Mouse (Mus musculus) midbrain, embryonic 10.5 days (tissue): ENCODE data around the gene Trim11. TPM values are rescaled to one million over a fixed set of nuclear protein-coding genes. Genes with fewer than 3 reads are reported as not detected.

Experiments
- DNase-seq: peaks from one replicate; pipeline ENCODE4 v3.0.0-alpha.2; 2017; ENCODE audit warnings: low spot score
- H3K27ac ChIP-seq: fragments of 300-500 bp; sonication (generic); replicated peaks from 2 replicates; pipeline ENCODE4 v1.5.1; 2016; ENCODE audit warnings: mild to moderate bottlenecking
- H3K27me3 ChIP-seq: fragments of 300-500 bp; sonication (generic); 2 replicates; pipeline ENCODE4 v1.6.1; 2016; ENCODE audit warnings: low read depth, mild to moderate bottlenecking; ENCODE audit not compliant: poor library complexity, severe bottlenecking
- H3K36me3 ChIP-seq: fragments of 300-500 bp; sonication (generic); 2 replicates; pipeline ENCODE4 v1.6.1; 2016; ENCODE audit warnings: mild to moderate bottlenecking, moderate library complexity
- H3K4me1 ChIP-seq: fragments of 300-500 bp; sonication (generic); 2 replicates; pipeline ENCODE4 v1.6.1; 2016
- H3K4me3 ChIP-seq: fragments of 300-500 bp; sonication (generic); 2 replicates; pipeline ENCODE4 v1.5.1; 2016; ENCODE audit warnings: mild to moderate bottlenecking, moderate library complexity
- H3K9me3 ChIP-seq: fragments of 300-500 bp; sonication (generic); replicated peaks from 2 replicates; pipeline ENCODE4 v1.6.1; 2016; ENCODE audit warnings: mild to moderate bottlenecking
- WGBS: fragments of 180-500 bp; shearing (Covaris S2); methylation state at CpG from one replicate; pipeline ENCODE4 v1.1.7; 2016; 5-methylcytosine and 5-hydroxymethylcytosine counted together
- polyA plus RNA-seq: library from polyadenylated mRNA; unstranded; fragments of >200 nt; fragmentation: Nextera tagmentation; extraction: Ambion mirVana; gene quantifications from 2 replicates; pipeline ENCODE4 v1.2.1, GENCODE M21; 2016

The Trim11 gene
- polyA plus RNA-seq, 1 experiment from 2014 or later: 17.7 TPM

DNA sequence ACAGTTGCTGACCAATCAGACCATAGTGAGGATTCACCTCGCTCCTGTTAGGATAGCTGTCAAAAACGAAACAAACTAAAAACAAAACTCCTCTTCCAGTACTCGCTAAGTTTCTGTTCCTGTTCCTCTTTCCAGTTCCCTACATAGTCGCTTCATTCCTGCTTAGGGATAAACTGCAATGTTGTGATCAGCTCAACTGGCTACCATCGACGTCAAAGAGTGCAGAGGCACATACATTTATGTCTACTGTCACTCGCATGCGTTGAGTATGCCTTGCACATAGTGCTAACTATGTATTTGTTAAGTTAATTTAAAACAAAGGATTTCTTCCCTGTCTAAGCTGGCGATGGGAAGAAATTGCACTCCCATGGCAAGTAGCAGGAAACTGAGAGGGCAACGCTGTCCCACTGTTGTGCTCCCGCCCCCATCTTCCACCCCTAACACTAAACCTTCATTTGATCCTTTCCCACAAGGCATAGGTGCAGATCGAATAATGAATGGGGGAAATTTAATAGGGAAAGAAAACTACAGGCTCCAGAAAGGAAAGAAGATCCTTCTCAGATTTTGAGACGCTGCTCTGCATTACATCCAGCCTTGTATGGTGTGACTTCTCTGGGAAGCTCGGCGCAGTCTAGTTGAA is 18.6 kb upstream of the Trim11 start:
- H3K27ac ChIP-seq: 0 out of 2 replicates have a peak overlapping the region, but pooled peaks have one; percentile 72
- H3K36me3 ChIP-seq: peaks cover 12% of the 10 kb centered on the region
- no peak for DNase-seq
- H3K27me3 ChIP-seq: peaks cover 60% of the 10 kb centered on the region
- peaks cover 44% of the 10 kb centered on the region for H3K4me1 ChIP-seq
- 41% methylated on average over 15 of the region's 15 CpGs for WGBS
- H3K4me3 ChIP-seq: peak overlapping the region; percentile 62
- peaks cover 9% of the 10 kb centered on the region for H3K9me3 ChIP-seq

DNA sequence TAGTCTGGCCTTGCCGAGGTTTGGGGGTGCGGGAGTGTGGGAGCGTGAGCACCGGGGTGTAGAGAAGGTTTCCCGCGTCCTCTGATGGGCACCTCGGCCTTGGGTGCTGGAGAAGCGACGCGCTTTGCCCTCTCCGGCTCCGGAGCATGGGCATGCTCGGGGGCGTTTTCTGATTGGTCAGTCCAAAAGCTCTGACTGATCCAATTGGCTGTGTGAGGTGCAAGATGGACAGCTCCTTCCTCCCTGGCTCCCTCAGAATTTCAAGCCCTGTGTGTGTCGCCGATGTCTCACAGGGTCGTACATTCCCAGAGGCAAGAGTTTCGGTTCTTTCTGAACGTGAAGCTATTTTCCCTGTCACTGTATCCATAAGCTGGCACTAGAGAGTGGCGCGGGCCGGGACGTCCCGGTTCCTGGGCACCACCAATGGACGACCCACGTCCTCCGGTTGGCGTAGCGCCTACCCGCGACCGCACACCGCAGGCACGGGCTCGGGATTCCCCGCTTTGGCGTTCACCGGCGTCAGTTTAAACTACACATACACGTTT is 17.9 kb upstream of the Trim11 start:
- Histone ChIP-seq H3K36me3 (peaks cover 12% of the 10 kb centered on the region), H3K27ac (peak overlapping the region; percentile 72), H3K9me3 (peaks cover 9% of the 10 kb centered on the region), H3K4me1 (peaks cover 51% of the 10 kb centered on the region), H3K27me3 (peaks cover 60% of the 10 kb centered on the region), H3K4me3 (peak overlapping the region; percentile 62)
- peak; percentile 87 for DNase-seq
- 6% methylated on average over 40 of the region's 40 CpGs for WGBS

DNA sequence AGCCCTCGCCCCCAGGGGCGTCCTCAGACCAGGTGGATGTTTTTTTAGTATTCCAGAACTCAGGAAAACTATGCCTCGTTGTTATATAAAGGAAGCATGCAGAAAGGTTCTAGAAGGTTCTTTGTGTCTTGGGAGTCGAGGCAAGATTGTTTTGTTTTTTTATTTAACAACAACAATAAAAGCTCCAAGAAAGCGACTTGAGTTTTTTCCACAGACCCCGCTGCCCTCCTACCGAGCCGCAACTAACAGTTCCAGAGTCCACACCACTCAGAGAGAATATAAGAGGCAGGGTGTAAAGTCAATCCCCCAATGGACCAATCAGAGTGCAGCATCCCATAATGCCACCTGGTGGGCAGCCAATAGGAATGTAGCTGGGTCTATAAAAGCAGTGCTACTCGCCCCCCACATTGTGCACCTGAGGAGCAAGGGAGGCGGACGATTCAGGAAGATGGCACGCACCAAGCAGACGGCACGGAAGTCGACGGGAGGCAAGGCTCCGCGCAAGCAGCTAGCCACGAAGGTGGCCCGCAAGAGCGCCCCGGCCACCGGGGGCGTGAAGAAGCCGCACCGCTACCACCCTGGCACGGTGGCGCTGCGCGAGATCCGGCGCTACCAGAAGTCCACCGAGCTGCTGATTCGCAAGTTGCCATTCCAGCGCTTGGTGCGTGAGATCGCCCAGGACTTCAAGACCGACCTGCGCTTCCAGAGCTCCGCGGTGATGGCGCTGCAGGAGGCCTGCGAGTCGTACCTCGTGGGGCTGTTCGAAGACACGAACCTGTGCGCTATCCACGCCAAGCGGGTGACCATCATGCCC is 16.3 kb upstream of the Trim11 start:
- Histone ChIP-seq H3K4me1 (peaks cover 48% of the 10 kb centered on the region), H3K4me3 (peak overlapping the region; percentile 21; the same call in 1 of the 2 replicates), H3K27me3 (peaks cover 58% of the 10 kb centered on the region), H3K36me3 (peaks cover 11% of the 10 kb centered on the region), H3K27ac (no peak overlapping the region), H3K9me3 (peaks cover 9% of the 10 kb centered on the region)
- 63% methylated on average over 50 of the region's 50 CpGs for WGBS
- no peak for DNase-seq

DNA sequence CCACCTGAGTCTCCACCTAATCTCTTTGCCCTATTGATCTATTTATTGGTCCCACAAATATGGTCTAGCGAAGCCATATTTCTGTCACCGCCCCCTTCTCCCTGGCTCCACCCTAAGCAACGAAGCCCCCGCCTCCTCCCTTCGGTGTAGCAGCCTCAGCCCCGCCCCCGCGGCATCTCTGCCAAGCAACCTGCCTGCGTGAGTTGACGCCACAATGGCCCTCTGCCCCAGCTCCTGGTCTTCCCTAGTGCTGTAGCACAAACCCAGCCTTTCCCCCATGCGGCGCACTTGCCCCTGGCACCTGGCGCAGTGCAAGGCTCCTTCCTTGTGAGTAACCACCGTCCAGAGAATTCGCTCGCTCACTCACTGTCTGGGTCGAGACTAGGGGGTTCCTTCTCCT is 14.3 kb upstream of the Trim11 start:
- H3K27me3 ChIP-seq: peaks cover 38% of the 10 kb centered on the region
- 41% methylated on average over 17 of the region's 17 CpGs for WGBS
- peaks cover 36% of the 10 kb centered on the region for H3K4me1 ChIP-seq
- H3K36me3 ChIP-seq: peaks cover 10% of the 10 kb centered on the region
- 0 out of 2 replicates have a peak overlapping the region, but pooled peaks have one; percentile 16 for H3K4me3 ChIP-seq
- no peak for DNase-seq
- peaks cover 9% of the 10 kb centered on the region for H3K9me3 ChIP-seq
- no peak overlapping the region for H3K27ac ChIP-seq

DNA sequence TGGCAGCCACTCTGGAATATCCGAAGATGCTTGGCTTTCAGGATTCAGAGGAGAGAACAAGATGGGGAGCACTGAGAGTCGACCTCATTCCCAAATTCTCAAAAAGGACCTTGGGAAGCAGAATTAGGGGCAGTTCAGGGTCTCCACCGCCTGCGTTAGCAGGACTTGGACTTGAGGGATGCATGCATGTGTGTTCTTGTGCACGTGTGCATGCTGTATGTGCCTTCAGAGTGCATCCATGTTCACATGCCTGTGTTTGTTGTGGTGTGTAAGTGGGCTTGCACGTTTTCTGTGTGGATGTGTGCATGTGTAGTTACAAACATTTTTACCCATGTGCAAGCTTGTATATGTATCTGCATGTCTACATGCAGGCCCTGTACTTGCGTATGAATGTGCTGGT is 13.7 kb upstream of the Trim11 start:
- Histone ChIP-seq H3K36me3 (peaks cover 17% of the 10 kb centered on the region), H3K9me3 (peaks cover 9% of the 10 kb centered on the region), H3K27ac (no peak overlapping the region), H3K4me3 (no peak overlapping the region), H3K27me3 (peaks cover 31% of the 10 kb centered on the region), H3K4me1 (peaks cover 34% of the 10 kb centered on the region)
- DNase-seq: no peak
- 85% methylated on average over 7 of the region's 7 CpGs for WGBS

DNA sequence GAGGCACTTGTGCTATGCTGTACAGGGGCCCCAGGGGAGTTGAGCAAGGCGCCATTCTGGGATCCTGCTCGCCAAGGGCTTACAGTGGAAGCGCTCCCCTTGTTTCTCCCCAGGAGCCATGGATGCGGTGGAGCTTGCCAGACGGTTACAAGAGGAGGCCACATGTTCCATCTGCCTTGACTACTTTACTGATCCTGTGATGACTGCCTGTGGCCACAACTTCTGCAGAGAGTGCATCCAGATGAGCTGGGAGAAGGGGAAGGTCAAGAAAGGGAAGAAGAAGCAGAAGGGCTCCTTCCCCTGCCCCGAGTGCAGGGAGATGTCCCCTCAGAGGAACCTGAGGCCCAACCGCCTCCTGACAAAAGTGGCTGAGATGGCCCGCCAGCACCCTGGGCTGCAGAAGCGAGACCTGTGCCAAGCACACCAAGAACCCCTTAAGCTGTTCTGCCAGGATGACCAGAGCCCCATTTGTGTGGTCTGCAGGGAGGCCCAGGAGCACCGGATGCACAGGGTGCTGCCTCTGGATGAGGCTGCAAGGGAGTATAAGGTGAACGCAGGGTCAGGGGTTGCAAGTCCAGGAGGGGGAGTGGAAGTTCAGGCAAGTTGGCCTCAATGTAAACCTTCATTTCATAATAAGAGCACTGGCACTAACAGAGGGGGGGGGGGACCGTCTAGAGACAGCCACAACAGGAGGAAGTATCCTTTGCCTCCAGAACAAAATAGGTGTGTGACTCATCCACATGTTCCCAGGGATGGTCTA is 12.7 kb upstream of the Trim11 start:
- 47% methylated on average over 12 of the region's 12 CpGs for WGBS
- Histone ChIP-seq H3K36me3 (peaks cover 26% of the 10 kb centered on the region), H3K9me3 (peaks cover 9% of the 10 kb centered on the region), H3K27me3 (peaks cover 28% of the 10 kb centered on the region), H3K27ac (peak overlapping the region; percentile 57), H3K4me1 (peaks cover 24% of the 10 kb centered on the region), H3K4me3 (no peak overlapping the region)
- DNase-seq: no peak

DNA sequence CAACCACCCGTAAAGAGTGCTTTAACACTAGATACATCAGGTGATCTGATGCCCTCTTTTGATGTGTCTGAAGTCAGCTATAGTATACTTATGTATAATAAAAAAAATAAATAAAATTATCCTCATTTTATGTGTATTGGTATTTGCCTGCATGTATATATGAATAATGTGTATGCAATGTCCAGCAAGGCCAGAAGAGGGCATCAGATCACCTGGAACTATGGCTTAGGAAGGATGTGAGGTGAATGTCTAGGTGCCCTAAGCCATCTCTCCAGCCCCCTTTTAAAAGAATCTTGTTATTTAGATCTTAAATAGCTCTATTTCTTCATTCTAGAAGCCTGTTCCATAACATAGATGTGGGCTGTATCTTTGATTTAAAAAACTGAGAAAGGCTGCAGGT is 10.5 kb upstream of the Trim11 start:
- H3K9me3 ChIP-seq: no peaks in the 10 kb centered on the region
- peaks cover 23% of the 10 kb centered on the region for H3K4me1 ChIP-seq
- WGBS: 87% methylated on average over 1 of the region's 1 CpGs
- no peak overlapping the region for H3K4me3 ChIP-seq
- peaks cover 14% of the 10 kb centered on the region for H3K27me3 ChIP-seq
- H3K36me3 ChIP-seq: peaks cover 47% of the 10 kb centered on the region
- no peak overlapping the region for H3K27ac ChIP-seq
- no peak for DNase-seq

DNA sequence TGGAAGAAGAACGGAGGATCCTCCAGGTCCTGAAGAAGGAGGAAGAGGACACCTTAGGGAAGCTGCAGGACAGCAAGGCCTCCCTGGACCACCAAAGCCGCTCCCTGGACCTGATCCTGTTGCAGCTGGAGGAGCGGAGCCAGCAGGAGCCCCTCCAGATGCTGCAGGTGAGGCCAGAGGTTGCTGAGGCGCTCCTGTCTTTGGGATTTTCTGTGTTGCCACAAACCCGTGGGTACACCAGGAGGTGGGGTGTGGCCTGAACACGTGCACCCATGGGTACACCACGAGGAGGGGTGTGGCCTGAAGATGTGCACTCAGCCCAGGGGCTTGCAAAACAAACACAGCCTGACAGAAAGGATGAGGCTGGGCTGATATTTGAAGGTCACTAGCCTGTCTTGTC is 9.3 kb upstream of the Trim11 start:
- Histone ChIP-seq H3K27ac (no peak overlapping the region), H3K27me3 (peaks cover 2% of the 10 kb centered on the region; the same call in 1 of the 2 replicates), H3K4me1 (peaks cover 22% of the 10 kb centered on the region), H3K36me3 (peaks cover 50% of the 10 kb centered on the region), H3K4me3 (no peak overlapping the region), H3K9me3 (no peaks in the 10 kb centered on the region)
- DNase-seq: no peak
- WGBS: 84% methylated on average over 7 of the region's 7 CpGs

DNA sequence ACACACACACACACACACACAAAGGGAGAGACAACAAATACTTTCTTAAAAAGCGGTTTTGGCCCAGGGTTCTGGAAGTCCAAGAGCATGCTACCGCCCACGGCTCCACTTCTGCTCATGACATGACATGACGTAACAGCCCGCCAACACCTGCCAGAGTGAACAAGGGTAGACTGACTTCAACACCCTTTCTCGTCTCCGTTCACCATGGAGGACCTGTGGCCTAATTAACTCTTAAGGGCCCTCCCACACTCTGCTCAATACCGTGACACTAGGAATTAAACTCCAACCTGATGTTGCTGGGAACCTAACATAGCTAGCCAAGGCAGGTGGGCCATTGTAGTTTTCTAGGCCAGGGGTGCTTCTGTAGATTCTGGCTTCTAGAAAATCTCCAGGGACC is 8.9 kb upstream of the Trim11 start:
- no peak overlapping the region for H3K27ac ChIP-seq
- H3K36me3 ChIP-seq: peaks cover 54% of the 10 kb centered on the region
- no peak for DNase-seq
- H3K4me3 ChIP-seq: no peak overlapping the region
- peaks cover 19% of the 10 kb centered on the region for H3K4me1 ChIP-seq
- WGBS: 84% methylated on average over 8 of the region's 8 CpGs
- no peaks in the 10 kb centered on the region for H3K27me3 ChIP-seq
- no peaks in the 10 kb centered on the region for H3K9me3 ChIP-seq

DNA sequence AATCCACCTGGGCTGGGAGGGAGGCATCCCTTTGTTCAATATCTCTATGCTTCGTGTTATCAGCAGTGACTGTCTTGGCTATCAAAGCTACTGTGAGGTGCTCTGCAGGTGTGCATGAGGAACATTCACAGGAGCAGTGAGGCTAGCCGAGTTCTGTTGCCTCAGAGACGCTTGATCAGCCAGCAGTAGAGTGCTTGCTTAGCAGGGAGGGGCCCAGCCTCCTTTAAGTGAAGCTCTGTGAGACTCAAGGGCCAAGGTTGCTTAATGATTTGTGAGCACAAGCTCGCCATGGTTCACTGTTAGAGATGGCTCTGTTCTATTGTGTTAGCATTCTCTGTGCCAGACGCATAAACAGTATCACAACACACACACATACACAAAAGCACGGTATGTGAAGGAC is 8.2 kb upstream of the Trim11 start:
- no peak overlapping the region for H3K27ac ChIP-seq
- no peak for DNase-seq
- H3K36me3 ChIP-seq: peaks cover 60% of the 10 kb centered on the region
- no peaks in the 10 kb centered on the region for H3K27me3 ChIP-seq
- whole genome bisulfite sequencing: 80% methylated on average over 6 of the region's 6 CpGs
- no peak overlapping the region for H3K4me3 ChIP-seq
- peaks cover 16% of the 10 kb centered on the region for H3K4me1 ChIP-seq
- H3K9me3 ChIP-seq: no peaks in the 10 kb centered on the region

DNA sequence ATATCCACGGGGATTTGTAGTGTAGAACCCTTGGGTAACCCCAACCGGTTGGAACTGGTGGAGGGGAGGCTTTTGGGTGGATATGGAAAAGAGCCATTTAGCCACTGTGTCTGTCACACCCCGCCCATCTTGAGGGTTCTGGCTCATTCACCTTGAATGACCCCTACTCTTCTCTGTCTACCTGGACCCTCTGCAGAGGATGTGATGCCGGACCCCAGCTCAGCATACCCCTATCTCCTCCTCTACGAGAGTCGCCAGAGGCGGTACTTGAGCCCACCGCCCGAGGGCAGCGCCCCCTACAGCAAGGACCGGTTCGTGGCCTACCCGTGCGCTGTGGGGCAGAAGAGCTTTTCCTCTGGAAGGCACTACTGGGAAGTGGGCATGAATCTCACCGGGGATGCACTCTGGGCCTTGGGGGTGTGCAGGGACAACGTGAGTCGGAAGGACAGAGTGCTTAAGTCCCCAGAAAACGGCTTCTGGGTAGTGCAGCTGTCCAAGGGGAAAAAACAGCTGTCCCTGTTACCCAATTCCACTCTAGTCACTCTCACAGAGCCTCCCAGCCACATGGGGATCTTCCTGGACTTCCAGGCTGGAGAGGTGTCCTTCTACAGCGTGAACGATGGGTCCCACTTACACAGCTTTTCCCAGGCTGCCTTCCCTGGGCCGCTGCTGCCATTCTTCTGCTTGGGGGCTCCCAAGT is 6.9 kb upstream of the Trim11 start:
- Histone ChIP-seq H3K9me3 (no peaks in the 10 kb centered on the region), H3K27ac (no peak overlapping the region), H3K4me1 (peaks cover 10% of the 10 kb centered on the region), H3K27me3 (no peaks in the 10 kb centered on the region), H3K36me3 (peaks cover 71% of the 10 kb centered on the region), H3K4me3 (no peak overlapping the region)
- WGBS: 92% methylated on average over 21 of the region's 21 CpGs
- no peak for DNase-seq

DNA sequence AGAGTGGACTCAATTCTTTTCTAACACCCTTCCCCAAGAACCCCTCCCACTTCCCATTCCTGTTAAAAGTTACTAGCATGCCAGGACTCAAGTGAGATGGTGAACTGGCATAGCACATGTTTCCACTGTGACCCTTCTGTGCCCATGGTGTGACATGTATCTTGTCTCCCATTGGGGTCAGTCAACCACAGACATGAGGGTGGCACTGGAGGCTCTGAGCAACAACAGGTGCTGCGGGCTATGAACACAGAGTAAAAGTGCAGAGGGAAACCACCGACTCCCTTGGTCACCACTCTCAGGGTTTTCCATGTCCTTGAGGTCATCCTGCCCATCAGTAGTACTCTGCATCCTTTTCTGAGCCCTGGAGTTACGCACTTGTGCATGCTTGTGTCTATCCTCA is 6.1 kb upstream of the Trim11 start:
- WGBS: 92% methylated on average over 3 of the region's 3 CpGs
- H3K27ac ChIP-seq: no peak overlapping the region

More for the DNA sequence above, 6.1 kb upstream of the Trim11 start:
- no peak for DNase-seq
- Histone ChIP-seq H3K4me1 (peaks cover 18% of the 10 kb centered on the region), H3K27me3 (no peaks in the 10 kb centered on the region), H3K9me3 (no peaks in the 10 kb centered on the region), H3K4me3 (no peak overlapping the region), H3K36me3 (peaks cover 71% of the 10 kb centered on the region)
